Mouse (Mus musculus) cortical plate, adult 2 months (tissue): ENCODE measurements at regions not wholly inside any gene's neighbourhood (a gene's known extent, or its start where the extent isn't known, plus 50 kb on each side); places are given as distances from the start of the nearest gene placed in this dataset.

Source experiments
- H3K27ac ChIP-seq: fragments of 200-500 bp; 2 replicates; pipeline ENCODE4 v1.5.1; 2012; ENCODE audit warnings: low read length, control low read depth, inconsistent platforms; ENCODE audit not compliant: insufficient read depth
- H3K4me1 ChIP-seq: fragments of 200-500 bp; 2 replicates; pipeline ENCODE4 v1.6.1; 2011; ENCODE audit warnings: low read length; ENCODE audit not compliant: control insufficient read depth, insufficient read depth
- H3K4me3 ChIP-seq: fragments of 200-500 bp; 2 replicates; pipeline ENCODE4 v1.5.1; 2011; ENCODE audit warnings: mild to moderate bottlenecking, low read length, control low read depth; ENCODE audit not compliant: insufficient read depth
- CTCF ChIP-seq: fragments of 200-500 bp; IDR thresholded peaks from 2 replicates; pipeline ENCODE4 v1.5.1; 2011; ENCODE audit warnings: mild to moderate bottlenecking, control low read depth, low read length; ENCODE audit not compliant: insufficient read depth; ENCODE audit errors: extremely low read depth
- POLR2A ChIP-seq: fragments of 200-500 bp; IDR thresholded peaks from 2 replicates; pipeline ENCODE4 v1.6.1; 2011; ENCODE audit warnings: mild to moderate bottlenecking, low read length, control low read depth; ENCODE audit not compliant: insufficient read depth; ENCODE audit errors: extremely low read depth

GRCm38 (mm10) chr10:111385561-111385960 lies 87.1 kb downstream of the Bbs10 start:
- Histone ChIP-seq H3K4me3 (no peak overlapping the region), H3K4me1 (peaks cover 3% of the 10 kb centered on the region; the same call in 1 of the 2 replicates), H3K27ac (no peak overlapping the region)
- TF ChIP-seq CTCF (no peak), POLR2A (no peak)

GRCm38 (mm10) chr10:111387869-111388538 lies 85.0 kb upstream of the Nap1l1 start:
- H3K27ac ChIP-seq, result no peak overlapping the region
- TF ChIP-seq POLR2A, result no peak
- no peak overlapping the region for H3K4me3 ChIP-seq
- peaks cover 1% of the 10 kb centered on the region; the same call in 1 of the 2 replicates for H3K4me1 ChIP-seq

DNA sequence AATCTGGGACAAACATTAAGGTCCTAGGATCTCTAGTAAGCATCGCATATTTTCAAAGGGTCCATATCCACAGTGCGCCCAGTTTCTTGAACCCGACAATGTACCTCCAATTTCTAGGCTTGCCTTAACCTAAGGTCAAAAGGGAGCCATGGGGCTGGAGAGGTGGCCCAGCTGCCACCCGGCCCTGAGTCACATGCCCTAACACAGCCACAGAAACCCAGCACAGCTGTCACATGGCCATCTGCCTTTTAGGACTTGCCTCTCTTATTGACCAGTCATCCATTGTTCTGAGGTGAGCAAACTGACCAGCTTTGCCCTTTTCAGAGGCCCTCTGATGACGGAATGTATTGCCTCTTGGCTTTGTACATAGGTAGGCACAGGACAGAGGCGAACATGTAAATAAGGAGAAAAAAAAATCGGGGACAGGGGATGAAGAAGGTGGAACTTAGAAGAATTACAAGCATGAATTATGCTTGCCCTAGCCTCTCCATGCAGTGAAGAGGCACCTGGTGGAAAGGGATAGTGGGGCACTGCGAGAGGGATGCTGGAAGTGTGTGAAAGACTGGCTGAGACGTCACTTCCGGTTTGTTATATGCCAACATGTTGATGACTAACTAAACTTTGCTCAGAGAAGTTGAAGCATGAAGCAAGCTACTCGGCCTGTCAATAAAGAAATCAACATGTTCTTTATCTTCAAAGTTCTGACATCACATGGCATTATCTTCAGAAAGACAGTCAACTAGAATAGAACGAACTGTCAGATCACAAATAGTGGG lies 84.3 kb upstream of the Nap1l1 start:
- H3K27ac ChIP-seq, result no peak overlapping the region
- TF ChIP-seq POLR2A (no peak), CTCF (no peak)
- no peak overlapping the region for H3K4me3 ChIP-seq
- peaks cover 1% of the 10 kb centered on the region; the same call in 1 of the 2 replicates for H3K4me1 ChIP-seq

- H3K4me3 ChIP-seq, result no peak overlapping the region
- peaks cover 1% of the 10 kb centered on the region; the same call in 1 of the 2 replicates for H3K4me1 ChIP-seq
- H3K27ac ChIP-seq, result peak overlapping the region; percentile 2; the same call in 1 of the 2 replicates
- TF ChIP-seq POLR2A (no peak), CTCF (no peak)
Measured at GRCm38 (mm10) chr10:111389890-111390289, 83.1 kb upstream of the Nap1l1 start.

- H3K4me3 ChIP-seq, result no peak overlapping the region
- H3K4me1 ChIP-seq, result peaks cover 1% of the 10 kb centered on the region; the same call in 1 of the 2 replicates
- peak overlapping the region; percentile 17; the same call in 1 of the 2 replicates for H3K27ac ChIP-seq
- TF ChIP-seq POLR2A (no peak), CTCF (no peak)
Measured at GRCm38 (mm10) chr10:111394421-111394820, 78.6 kb upstream of the Nap1l1 start.

DNA sequence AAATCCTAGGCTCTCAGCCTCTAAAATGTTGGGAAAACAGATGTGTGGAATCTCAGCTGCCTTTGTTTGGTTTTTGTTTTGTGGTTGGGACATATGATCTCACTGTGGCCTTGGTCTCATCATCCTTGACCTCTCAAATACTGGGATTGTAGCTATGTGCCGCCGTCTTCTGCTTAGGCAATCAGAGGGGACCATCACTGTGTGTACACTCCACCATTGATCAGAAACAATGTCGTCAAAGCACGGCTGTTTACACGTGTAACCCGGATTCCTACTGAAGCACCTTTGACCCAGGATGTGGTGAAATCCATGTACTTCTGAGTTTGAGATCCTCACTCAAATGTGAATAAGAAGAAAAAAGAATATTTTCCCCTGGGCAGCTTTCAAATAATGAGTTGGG lies 68.0 kb upstream of the Nap1l1 start:
- TF ChIP-seq CTCF, result no peak
- TF ChIP-seq POLR2A, result no peak
- no peak overlapping the region for H3K27ac ChIP-seq
- H3K4me1 ChIP-seq, result no peaks in the 10 kb centered on the region
- H3K4me3 ChIP-seq, result no peak overlapping the region

DNA sequence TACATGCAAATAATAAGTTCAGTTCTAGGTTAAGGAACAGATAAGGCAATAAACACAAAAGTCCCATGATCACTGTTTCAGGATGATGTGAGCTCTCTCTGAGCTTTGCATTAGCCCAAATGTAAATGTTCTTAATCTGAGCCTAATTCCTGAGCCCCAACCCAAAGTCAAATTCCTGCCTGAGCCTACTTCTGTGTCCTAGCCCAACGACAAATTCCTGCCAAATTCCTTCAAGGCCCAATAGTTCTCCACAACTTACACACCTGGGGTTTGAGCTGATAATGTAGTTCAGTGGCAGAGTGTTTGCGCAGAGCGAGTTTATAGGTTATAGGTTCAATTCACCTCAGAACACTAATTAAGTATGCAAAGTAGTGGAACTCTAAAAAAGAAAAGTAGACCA lies 64.1 kb upstream of the Nap1l1 start:
- Histone ChIP-seq H3K4me3 (no peak overlapping the region), H3K4me1 (no peaks in the 10 kb centered on the region), H3K27ac (no peak overlapping the region)
- TF ChIP-seq POLR2A (no peak), CTCF (no peak)

DNA sequence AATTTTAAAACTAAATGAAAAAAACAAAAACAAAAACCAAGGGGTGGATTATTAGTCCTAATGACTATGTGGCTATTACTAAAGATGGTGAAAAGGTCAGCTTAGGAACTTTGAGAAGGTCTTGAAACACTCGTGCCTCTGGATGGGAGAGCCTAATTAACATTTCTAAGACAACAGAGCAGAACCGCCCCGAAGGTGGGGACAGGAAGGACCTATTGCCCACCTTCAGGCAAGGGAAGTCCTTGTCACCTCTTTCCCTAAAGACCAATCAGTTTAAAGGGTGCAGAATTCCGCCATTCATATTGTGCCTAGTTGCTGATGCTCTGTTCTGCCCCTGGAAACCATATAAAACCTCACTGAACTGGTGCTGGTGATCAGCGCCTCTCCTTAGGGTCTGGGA lies 63.5 kb upstream of the Nap1l1 start:
- TF ChIP-seq POLR2A, result no peak
- TF ChIP-seq CTCF, result no peak
- no peak overlapping the region for H3K27ac ChIP-seq
- H3K4me3 ChIP-seq, result no peak overlapping the region
- H3K4me1 ChIP-seq, result no peaks in the 10 kb centered on the region

DNA sequence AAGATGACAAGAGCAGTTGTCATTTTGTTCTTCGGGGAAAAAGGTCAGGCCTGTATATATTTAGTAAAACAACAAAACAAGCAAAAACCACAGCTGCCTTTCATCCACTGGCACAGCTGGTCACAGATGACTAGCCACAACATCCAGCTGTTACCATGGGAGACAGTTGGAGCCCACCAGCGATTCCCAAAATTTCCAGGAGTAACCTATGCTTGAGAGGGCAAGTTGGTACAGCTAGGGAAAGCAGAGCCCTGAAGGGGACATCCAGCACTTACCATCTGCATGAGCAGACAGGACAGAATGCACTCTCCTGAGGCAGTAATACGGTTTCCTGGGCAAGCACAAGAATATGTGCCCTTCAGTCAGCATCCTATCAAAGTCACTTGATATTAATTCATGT lies 62.9 kb upstream of the Nap1l1 start:
- H3K4me1 ChIP-seq, result no peaks in the 10 kb centered on the region
- no peak overlapping the region for H3K27ac ChIP-seq
- no peak overlapping the region for H3K4me3 ChIP-seq
- no peak for TF ChIP-seq CTCF
- no peak for TF ChIP-seq POLR2A

DNA sequence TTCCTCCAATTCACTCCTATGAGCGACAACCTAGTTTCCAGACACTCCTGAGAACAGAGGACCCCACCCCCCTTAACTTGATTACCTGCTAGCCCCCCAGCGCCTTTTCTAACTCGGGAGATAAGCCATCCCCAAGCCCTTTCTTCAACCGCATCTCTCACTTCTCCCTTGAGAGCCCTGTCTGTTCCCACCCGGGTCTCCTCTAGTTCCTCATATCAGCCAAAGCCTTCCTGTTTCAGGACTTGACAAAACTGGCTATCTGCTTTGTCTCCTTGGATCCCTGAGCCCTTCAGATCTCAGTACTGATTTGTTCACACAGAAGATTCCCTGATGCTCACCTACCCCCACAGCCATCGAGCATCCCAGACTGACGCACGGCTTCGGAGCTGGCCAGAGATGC lies 61.5 kb upstream of the Nap1l1 start:
- Histone ChIP-seq H3K4me3 (no peak overlapping the region), H3K27ac (no peak overlapping the region), H3K4me1 (no peaks in the 10 kb centered on the region)
- TF ChIP-seq CTCF (no peak), POLR2A (no peak)
